Comparison of ENCODE assay signal across 19 mouse cellular contexts in genomic region chr4:102637348-102637910, GRCm38 (mm10).
DNase-seq lines count a peak whose midpoint lies in the region; ATAC-seq and TF ChIP-seq lines count a peak whose summit lies in the region.
"Had no signal": no experiment of that assay in that cellular context is flagged by ENCODE, and none has a peak within 500 bp of the region (broad histone marks: within the 10 kb centered on the region; RNA-seq: fewer than 3 reads in every experiment).

No protein-coding gene starts in this region.

- H3K27ac ChIP-seq in forebrain, embryonic 14.5 days (ENCODE audit: low read depth, low read length) = no peak overlapping the region
- no peak overlapping the region for H3K27ac ChIP-seq in forebrain, embryonic 15.5 days (replicated peaks)
- peak overlapping the region; percentile 34; the same call in 1 of the 2 replicates for H3K27ac ChIP-seq in heart, postnatal 0 days (ENCODE audit: low read depth)
- H3K27ac ChIP-seq in heart, embryonic 10.5 days = no peak overlapping the region; the same call in 1 of the 2 replicates
- no peak overlapping the region for H3K27ac ChIP-seq in midbrain, embryonic 14.5 days (replicated peaks; ENCODE audit: low read depth, low read length)
- H3K27ac ChIP-seq in midbrain, embryonic 13.5 days = no peak overlapping the region
- H3K27ac ChIP-seq: gastrocnemius, adult 2 months; limb, embryonic 15.5 days; midbrain, embryonic 15.5 days had no signal

- no peak for TF ChIP-seq EP300 in heart, postnatal 0 days (IDR thresholded peaks at IDR 0.05; ENCODE audit: low read depth)

- H3K4me3 ChIP-seq in forebrain, embryonic 14.5 days (ENCODE audit: low read depth, low read length) = no peak overlapping the region
- H3K4me3 ChIP-seq in forebrain, embryonic 15.5 days = no peak overlapping the region
- H3K4me3 ChIP-seq in heart, postnatal 0 days (ENCODE audit: low read depth, low read length) = no peak overlapping the region
- no peak overlapping the region for H3K4me3 ChIP-seq in heart, embryonic 10.5 days
- no peak overlapping the region for H3K4me3 ChIP-seq in midbrain, embryonic 14.5 days (replicated peaks; ENCODE audit: low read depth, low read length)
- H3K4me3 ChIP-seq in midbrain, embryonic 13.5 days (replicated peaks) = no peak overlapping the region
- H3K4me3 ChIP-seq: gastrocnemius, adult 2 months; limb, embryonic 15.5 days; midbrain, embryonic 15.5 days had no signal

- H3K27me3 ChIP-seq in forebrain, embryonic 14.5 days (replicated peaks; ENCODE audit: control insufficient read depth, insufficient read depth, low read length) = no peaks in the 10 kb centered on the region
- no peaks in the 10 kb centered on the region for H3K27me3 ChIP-seq in forebrain, embryonic 15.5 days
- H3K27me3 ChIP-seq in heart, postnatal 0 days (ENCODE audit: control insufficient read depth, insufficient read depth, low read length) = no peaks in the 10 kb centered on the region
- H3K27me3 ChIP-seq in heart, embryonic 10.5 days (ENCODE audit: insufficient read depth, poor library complexity, severe bottlenecking) = no peaks in the 10 kb centered on the region
- H3K27me3 ChIP-seq in midbrain, embryonic 14.5 days (ENCODE audit: control insufficient read depth, insufficient read depth, low read length) = no peaks in the 10 kb centered on the region
- no peaks in the 10 kb centered on the region for H3K27me3 ChIP-seq in midbrain, embryonic 13.5 days
- H3K27me3 ChIP-seq: limb, embryonic 15.5 days; midbrain, embryonic 15.5 days had no signal

- no peak for ATAC-seq in forebrain, embryonic 14.5 days
- no peak for ATAC-seq in forebrain, embryonic 15.5 days (replicated peaks)
- no peak for ATAC-seq in heart, postnatal 0 days (ENCODE audit: insufficient read depth, low read depth)
- no peak for ATAC-seq in midbrain, embryonic 14.5 days (ENCODE audit: low FRiP score, low TSS enrichment)
- no peak for ATAC-seq in midbrain, embryonic 13.5 days
- no peak for ATAC-seq in cerebellum, adult (ENCODE audit: insufficient number of reproducible peaks, low FRiP score, low TSS enrichment)
- ATAC-seq: CD4-positive, CD25-positive, alpha-beta regulatory T cell, adult 4 months; forebrain, embryonic 16.5 days; hindbrain, embryonic 16.5 days; midbrain, embryonic 15.5 days had no signal

- WGBS in forebrain, embryonic 14.5 days = 83% methylated on average over 4 of the region's 4 CpGs
- WGBS in forebrain, embryonic 15.5 days = 78% methylated on average over 4 of the region's 4 CpGs
- WGBS in heart, postnatal 0 days = 74% methylated on average over 4 of the region's 4 CpGs
- 68% methylated on average over 4 of the region's 4 CpGs for WGBS in heart, embryonic 10.5 days
- 85% methylated on average over 4 of the region's 4 CpGs for WGBS in midbrain, embryonic 14.5 days
- 85% methylated on average over 4 of the region's 4 CpGs for WGBS in midbrain, embryonic 13.5 days

- no peaks in the 10 kb centered on the region for H3K36me3 ChIP-seq in forebrain, embryonic 14.5 days (ENCODE audit: control insufficient read depth, insufficient read depth, low read length)
- H3K36me3 ChIP-seq in forebrain, embryonic 15.5 days = no peaks in the 10 kb centered on the region
- no peaks in the 10 kb centered on the region for H3K36me3 ChIP-seq in heart, postnatal 0 days (replicated peaks; ENCODE audit: control insufficient read depth, insufficient read depth, low read length)
- H3K36me3 ChIP-seq in heart, embryonic 10.5 days = no peaks in the 10 kb centered on the region
- H3K36me3 ChIP-seq in midbrain, embryonic 14.5 days (ENCODE audit: control insufficient read depth, insufficient read depth, low read length) = no peaks in the 10 kb centered on the region
- H3K36me3 ChIP-seq in midbrain, embryonic 13.5 days = no peaks in the 10 kb centered on the region
- H3K36me3 ChIP-seq: G1E; limb, embryonic 15.5 days; midbrain, embryonic 15.5 days had no signal

- TF ChIP-seq CTCF in heart, postnatal 0 days (IDR thresholded peaks at IDR 0.05; ENCODE audit: low read depth) = no peak

- H3K4me1 ChIP-seq in forebrain, embryonic 14.5 days (ENCODE audit: control insufficient read depth, insufficient read depth, low read length) = no peaks in the 10 kb centered on the region
- peaks cover 4% of the 10 kb centered on the region; the same call in 1 of the 2 replicates for H3K4me1 ChIP-seq in forebrain, embryonic 15.5 days
- peaks cover 39% of the 10 kb centered on the region for H3K4me1 ChIP-seq in heart, postnatal 0 days (ENCODE audit: control insufficient read depth, insufficient read depth)
- H3K4me1 ChIP-seq in heart, embryonic 10.5 days = peaks cover 23% of the 10 kb centered on the region
- H3K4me1 ChIP-seq in midbrain, embryonic 14.5 days (ENCODE audit: control insufficient read depth, insufficient read depth, low read length) = no peaks in the 10 kb centered on the region
- no peaks in the 10 kb centered on the region for H3K4me1 ChIP-seq in midbrain, embryonic 13.5 days (replicated peaks)
- H3K4me1 ChIP-seq: midbrain, embryonic 15.5 days had no signal

- H3K9ac ChIP-seq in forebrain, embryonic 14.5 days (ENCODE audit: low read length) = no peak overlapping the region
- H3K9ac ChIP-seq in forebrain, embryonic 15.5 days (replicated peaks) = no peak overlapping the region
- H3K9ac ChIP-seq in heart, postnatal 0 days (replicated peaks; ENCODE audit: low read depth, low read length) = no peak overlapping the region
- H3K9ac ChIP-seq in midbrain, embryonic 14.5 days (replicated peaks; ENCODE audit: low read length) = no peak overlapping the region
- no peak overlapping the region for H3K9ac ChIP-seq in midbrain, embryonic 13.5 days (replicated peaks)
- H3K9ac ChIP-seq: limb, embryonic 15.5 days; midbrain, embryonic 15.5 days had no signal

- DNase-seq in forebrain, embryonic 14.5 days (ENCODE audit: low spot score) = peak; percentile 58
- DNase-seq in heart, postnatal 0 days (ENCODE audit: low spot score) = peak; percentile 39
- DNase-seq in heart, embryonic 10.5 days (ENCODE audit: low spot score) = no peak
- peak; percentile 27 for DNase-seq in midbrain, embryonic 14.5 days
- no peak for DNase-seq in ovary, postnatal 14 days (ENCODE audit: low spot score)
- DNase-seq: cerebellum, postnatal 14 days; gastrocnemius, adult 2 months; kidney, adult 18-20 months; kidney, postnatal 25 days; thymus, postnatal 4 days had no signal

- H3K9me3 ChIP-seq in forebrain, embryonic 14.5 days (replicated peaks; ENCODE audit: control insufficient read depth, low read length) = no peaks in the 10 kb centered on the region
- H3K9me3 ChIP-seq in forebrain, embryonic 15.5 days = no peaks in the 10 kb centered on the region
- H3K9me3 ChIP-seq in heart, postnatal 0 days (replicated peaks; ENCODE audit: control insufficient read depth, low read length) = no peaks in the 10 kb centered on the region
- no peaks in the 10 kb centered on the region for H3K9me3 ChIP-seq in heart, embryonic 10.5 days
- no peaks in the 10 kb centered on the region for H3K9me3 ChIP-seq in midbrain, embryonic 14.5 days (ENCODE audit: control insufficient read depth, low read length)
- H3K9me3 ChIP-seq in midbrain, embryonic 13.5 days = no peaks in the 10 kb centered on the region
- H3K9me3 ChIP-seq: limb, embryonic 15.5 days; midbrain, embryonic 15.5 days had no signal

- H3K4me2 ChIP-seq in forebrain, embryonic 14.5 days (ENCODE audit: low read length) = no peak overlapping the region
- H3K4me2 ChIP-seq in forebrain, embryonic 15.5 days (replicated peaks) = no peak overlapping the region
- no peak overlapping the region for H3K4me2 ChIP-seq in heart, postnatal 0 days (ENCODE audit: low read depth, low read length)
- H3K4me2 ChIP-seq in midbrain, embryonic 14.5 days (ENCODE audit: low read length) = no peak overlapping the region
- H3K4me2 ChIP-seq in midbrain, embryonic 13.5 days (replicated peaks) = no peak overlapping the region
- H3K4me2 ChIP-seq: limb, embryonic 15.5 days; midbrain, embryonic 15.5 days had no signal

Comparison
In these comparisons a context has a peak if more than half of its experiments do, and no peak if none do; other contexts are left out.
1. DNase-seq: peak in forebrain, embryonic 14.5 days (single experiment), heart, postnatal 0 days (single experiment) and midbrain, embryonic 14.5 days (single experiment); none in heart, embryonic 10.5 days (single experiment) and ovary, postnatal 14 days (single experiment).